In genomic region chr7:118975837-118976236, GRCm38 (mm10) we compare ENCODE assay signal across 10 mouse cellular contexts. TPM values are rescaled to one million over a fixed set of nuclear protein-coding genes. Genes with fewer than 3 reads are reported as not detected.
DNase-seq lines count a peak whose midpoint lies in the region; ATAC-seq and TF ChIP-seq lines count a peak whose summit lies in the region.
"Had no signal": no experiment of that assay in that cellular context is flagged by ENCODE, and none has a peak within 500 bp of the region (broad histone marks: within the 10 kb centered on the region; RNA-seq: fewer than 3 reads in every experiment).

No protein-coding gene starts in this region.

- no peak for ATAC-seq in hindbrain, postnatal 0 days
- no peak for ATAC-seq in intestine, postnatal 0 days

- no peak overlapping the region for H3K27ac ChIP-seq in thymus, adult 2 months (ENCODE audit: control insufficient read depth, insufficient read depth, low read length)
- peak overlapping the region; percentile 78 for H3K27ac ChIP-seq in hindbrain, postnatal 0 days
- H3K27ac ChIP-seq in intestine, postnatal 0 days (ENCODE audit: low read depth, low read length): no peak overlapping the region
- H3K27ac ChIP-seq: stomach, embryonic 15.5 days had no signal

- H3K27me3 ChIP-seq in thymus, adult 2 months (ENCODE audit: control insufficient read depth, insufficient read depth, low read length): no peaks in the 10 kb centered on the region
- no peaks in the 10 kb centered on the region for H3K27me3 ChIP-seq in hindbrain, postnatal 0 days (ENCODE audit: insufficient read depth, low read length)
- H3K27me3 ChIP-seq in intestine, postnatal 0 days (replicated peaks; ENCODE audit: control insufficient read depth, insufficient read depth, low read length): no peaks in the 10 kb centered on the region
- H3K27me3 ChIP-seq: stomach, embryonic 15.5 days had no signal

- intact Hi-C loops in heart, postnatal 36 days (cut with DNase I): loop anchor here (2.0 kb wide), 1 partner anchor 19 kb away; the partner anchor contains the start of gene Gprc5b

- DNase-seq in heart, adult 9 months (ENCODE audit: low spot score in 2 of 2): peak; percentile 17 to 46
- no peak for DNase-seq in heart, postnatal 36 days
- peak; percentile 6 for DNase-seq in thymus, adult 2 months
- no peak for DNase-seq in thymus, postnatal 25 days
- no peak for DNase-seq in hindbrain, postnatal 0 days (ENCODE audit: low spot score)
- DNase-seq in gastrocnemius, adult 8-10 months (ENCODE audit: low spot score in 2 of 2): no peak
- DNase-seq in layer of hippocampus, postnatal 36 days: no peak
- DNase-seq: kidney, adult 8-10 months had no signal

- peak overlapping the region; percentile 68 for H3K4me3 ChIP-seq in thymus, adult 2 months (ENCODE audit: control insufficient read depth, insufficient read depth, low read length)
- no peak overlapping the region for H3K4me3 ChIP-seq in hindbrain, postnatal 0 days (ENCODE audit: low read length)
- no peak overlapping the region for H3K4me3 ChIP-seq in intestine, postnatal 0 days (ENCODE audit: low read depth, low read length)
- H3K4me3 ChIP-seq: stomach, embryonic 15.5 days had no signal

- peak overlapping the region; percentile 41 for H3K4me2 ChIP-seq in hindbrain, postnatal 0 days (ENCODE audit: low read depth, low read length)
- no peak overlapping the region for H3K4me2 ChIP-seq in intestine, postnatal 0 days (replicated peaks; ENCODE audit: low read depth)
- H3K4me2 ChIP-seq: stomach, embryonic 15.5 days had no signal

- TF ChIP-seq CTCF in thymus, adult 2 months (IDR thresholded peaks at IDR 0.05; ENCODE audit: borderline replicate concordance, control insufficient read depth, extremely low read depth, insufficient read depth, low read length, poor library complexity): no peak
- TF ChIP-seq CTCF in hindbrain, postnatal 0 days (IDR thresholded peaks at IDR 0.05; ENCODE audit: low read depth): no peak
- TF ChIP-seq CTCF in intestine, postnatal 0 days (IDR thresholded peaks at IDR 0.05; ENCODE audit: low read depth): no peak

- H3K9ac ChIP-seq in hindbrain, postnatal 0 days (replicated peaks; ENCODE audit: low read length): 0 out of 2 replicates have a peak overlapping the region, but pooled peaks have one; percentile 24
- H3K9ac ChIP-seq in intestine, postnatal 0 days (ENCODE audit: low read depth, low read length): no peak overlapping the region
- H3K9ac ChIP-seq: stomach, embryonic 15.5 days had no signal

- WGBS in thymus, adult 2 months: 69% methylated on average over 3 of the region's 3 CpGs
- WGBS in hindbrain, postnatal 0 days: 65% methylated on average over 3 of the region's 3 CpGs
- 66% methylated on average over 3 of the region's 3 CpGs for WGBS in intestine, postnatal 0 days

- TF ChIP-seq POLR2A in thymus, adult 2 months (IDR thresholded peaks at IDR 0.05; ENCODE audit: control insufficient read depth, extremely low read depth, insufficient read depth, low read length, poor library complexity): no peak

- H3K9me3 ChIP-seq in hindbrain, postnatal 0 days (ENCODE audit: low read length): no peaks in the 10 kb centered on the region
- H3K9me3 ChIP-seq in intestine, postnatal 0 days (ENCODE audit: control insufficient read depth): no peaks in the 10 kb centered on the region
- H3K9me3 ChIP-seq: stomach, embryonic 15.5 days had no signal

- H3K36me3 ChIP-seq in thymus, adult 2 months (ENCODE audit: control insufficient read depth, insufficient read depth, low read length): no peaks in the 10 kb centered on the region
- no peaks in the 10 kb centered on the region for H3K36me3 ChIP-seq in hindbrain, postnatal 0 days (ENCODE audit: insufficient read depth, low read length)
- no peaks in the 10 kb centered on the region; the same call in 1 of the 2 replicates for H3K36me3 ChIP-seq in intestine, postnatal 0 days (ENCODE audit: control insufficient read depth, insufficient read depth)
- H3K36me3 ChIP-seq: stomach, embryonic 15.5 days had no signal

- H3K4me1 ChIP-seq in thymus, adult 2 months (replicated peaks; ENCODE audit: control insufficient read depth, insufficient read depth, low read length): peaks cover 13% of the 10 kb centered on the region
- H3K4me1 ChIP-seq in hindbrain, postnatal 0 days (ENCODE audit: insufficient read depth, low read length): peaks cover 28% of the 10 kb centered on the region
- no peaks in the 10 kb centered on the region for H3K4me1 ChIP-seq in intestine, postnatal 0 days (replicated peaks; ENCODE audit: control insufficient read depth, insufficient read depth, low read length)

RNA-seq across cellular contexts. Expression of gene Gprc5b, which starts 19.2 kb away (rescaled TPM):
- total RNA-seq in heart, postnatal 36 days (2021): 10 to 100 TPM; 14.7 to 15.6 TPM
- 15.2 and 20.0 TPM in 2 replicates for polyA plus RNA-seq in thymus, adult 2 months (2012; rRNA removed)
- 42.8 and 56.9 TPM in 2 replicates for total RNA-seq in hindbrain, postnatal 0 days (2014; rRNA removed)
- polyA plus RNA-seq in hindbrain, postnatal 0 days (2015; fragmentation: Nextera tagmentation; extraction: Ambion mirVana): 9.5 and 10.6 TPM in 2 replicates
- 0.66 and 1.5 TPM in 2 replicates for polyA plus RNA-seq in intestine, postnatal 0 days (2015; fragmentation: Nextera tagmentation; extraction: Ambion mirVana)
- 10 to 100 TPM; 13.9 to 24.2 (median 19.7) TPM for total RNA-seq in gastrocnemius, adult 8-10 months (2022)
- total RNA-seq in layer of hippocampus, postnatal 36 days (2021): 100 to 1,000 TPM; 122 to 123 TPM

Comparison
In these comparisons a context has a peak if more than half of its experiments do, and no peak if none do; other contexts are left out.
1. DNase-seq: peak in heart, adult 9 months (2 of 2) and thymus, adult 2 months (single experiment); none in heart, postnatal 36 days (0 of 2), thymus, postnatal 25 days (single experiment), hindbrain, postnatal 0 days (single experiment), gastrocnemius, adult 8-10 months (0 of 2) and layer of hippocampus, postnatal 36 days (0 of 2).